Mouse (Mus musculus) CD4-positive, CD25-positive, alpha-beta regulatory T cell, adult 2 months (primary cell): Measurements from ENCODE around the gene Insc.
"Not testable (repeated sequence)": the region's sequence is repeated elsewhere in the genome, so short reads cannot be mapped to it uniquely, and the experiment has no call there.

Source experiments
- DNase-seq: peaks from one replicate; pipeline ENCODE4 v3.0.0-alpha.2; 2012; ENCODE audit warnings: low read depth, low spot score

Insc gene

DNA sequence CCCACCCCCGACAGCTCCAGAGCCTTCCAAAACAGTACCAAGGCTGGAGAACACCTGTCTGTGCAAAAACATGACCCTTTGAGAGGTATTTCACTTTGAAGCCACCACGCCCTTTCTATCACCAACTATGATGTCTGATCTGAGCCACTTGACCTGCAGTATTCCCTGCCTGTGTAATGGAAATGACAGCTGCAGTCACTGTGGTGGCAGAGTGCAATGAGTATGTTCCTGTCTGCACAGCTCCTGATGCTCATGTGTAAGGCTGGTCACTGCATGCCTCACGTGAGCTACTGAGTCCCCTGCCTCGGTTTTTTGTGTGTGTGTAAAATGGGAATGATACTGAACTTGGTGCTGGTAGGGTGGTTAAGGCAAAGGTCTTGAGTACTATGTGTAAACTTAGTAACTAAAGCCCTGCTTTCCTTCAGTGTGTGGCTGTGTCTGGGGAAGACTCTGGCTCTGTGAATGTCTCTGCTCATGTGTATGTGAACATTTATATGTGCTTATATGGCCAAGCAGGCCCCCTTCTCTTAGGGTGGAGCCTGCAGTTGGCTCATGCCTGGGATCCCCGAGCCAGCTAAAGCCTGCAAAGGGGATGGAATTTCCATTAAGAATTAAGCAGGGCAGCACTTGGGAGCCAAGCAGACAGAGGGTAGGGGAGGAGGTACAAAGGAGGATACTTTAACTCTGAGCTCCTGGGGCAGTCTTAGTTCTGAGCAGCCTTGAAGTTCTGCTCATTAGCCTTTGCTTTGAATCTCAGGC, at the start of gene Insc:
Gene Insc, plus strand, starts transcription at position 673 of the 759 bp plus-strand sequence.
- no peak for DNase-seq

DNA sequence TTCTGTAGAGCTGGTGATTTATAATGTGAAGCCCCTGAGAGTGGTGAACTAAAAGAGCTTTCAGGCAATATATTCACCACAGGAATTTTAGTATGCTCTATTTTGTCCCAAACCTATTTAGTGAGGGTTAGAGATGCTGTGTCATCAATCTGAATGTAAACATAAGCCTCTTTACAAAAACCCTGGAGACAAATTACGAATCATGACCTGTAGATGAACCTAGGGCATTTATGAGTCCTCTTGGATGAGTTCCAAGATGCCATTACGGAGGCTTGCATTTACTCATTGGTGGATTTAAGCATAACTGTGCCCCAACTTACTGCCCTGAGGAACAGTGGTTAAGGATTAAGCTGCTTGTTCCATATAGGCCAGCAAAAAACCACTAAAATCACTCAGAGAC, 42.6 kb upstream of the Insc start:
- DNase-seq, result no peak

DNA sequence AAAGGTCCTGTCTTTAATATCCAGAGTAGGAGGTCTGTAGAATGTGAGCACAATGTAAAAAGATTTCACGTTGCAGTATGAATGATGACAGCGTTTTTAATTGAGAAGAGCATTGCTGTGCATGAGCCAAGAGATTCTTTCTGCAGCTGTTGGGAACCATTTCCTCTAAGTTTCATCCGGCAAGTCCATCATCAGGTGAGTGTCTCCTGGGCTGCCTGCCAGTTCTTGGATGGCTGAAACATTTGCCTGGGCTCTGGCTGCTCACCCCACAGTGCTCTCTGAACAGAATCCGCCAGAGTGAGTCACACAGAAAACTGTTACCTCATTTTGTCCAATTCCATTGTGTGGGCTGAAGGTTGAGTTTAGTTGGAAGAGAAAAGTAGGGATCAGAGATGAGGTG, 36.8 kb upstream of the Insc start:
- no peak for DNase-seq

DNA sequence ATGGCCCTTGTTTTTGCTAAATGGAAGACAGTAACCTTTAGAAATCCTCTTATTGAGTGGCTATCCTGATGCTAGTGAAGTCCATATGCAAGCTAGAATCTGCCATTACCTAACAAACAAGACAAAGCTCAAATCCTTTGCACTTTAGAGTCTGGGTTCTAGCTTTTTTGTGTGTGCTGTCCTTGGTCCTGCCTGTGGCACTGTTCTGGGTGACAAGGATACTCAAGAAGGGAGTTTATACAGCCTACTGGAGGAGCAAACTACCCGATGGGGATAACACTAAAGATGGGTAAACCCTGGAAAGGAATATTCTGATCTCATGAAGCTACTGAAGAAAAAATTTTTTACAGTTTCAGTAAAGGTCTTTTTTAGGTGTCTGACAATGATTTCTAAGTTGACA, 36.1 kb upstream of the Insc start:
- DNase-seq, result no peak

DNA sequence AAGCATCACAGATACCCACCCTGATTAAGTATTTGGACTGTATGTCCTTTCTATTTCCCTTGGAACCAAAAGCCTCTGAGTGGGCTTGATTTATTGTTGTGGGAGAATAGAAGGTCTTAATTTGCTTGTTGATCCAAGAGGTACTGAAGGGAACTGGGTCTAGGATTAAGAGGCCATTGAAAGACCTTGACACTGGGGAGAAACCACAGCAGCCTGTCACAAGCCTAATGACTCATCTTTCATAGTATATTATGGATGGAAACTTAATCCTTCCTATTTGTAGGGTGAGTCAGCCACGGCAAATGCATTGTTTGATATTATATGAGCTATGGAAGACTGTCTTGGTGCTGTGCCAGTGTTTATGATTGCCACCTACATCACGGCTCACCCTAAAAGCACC, 33.1 kb upstream of the Insc start:
- DNase-seq, result no peak

DNA sequence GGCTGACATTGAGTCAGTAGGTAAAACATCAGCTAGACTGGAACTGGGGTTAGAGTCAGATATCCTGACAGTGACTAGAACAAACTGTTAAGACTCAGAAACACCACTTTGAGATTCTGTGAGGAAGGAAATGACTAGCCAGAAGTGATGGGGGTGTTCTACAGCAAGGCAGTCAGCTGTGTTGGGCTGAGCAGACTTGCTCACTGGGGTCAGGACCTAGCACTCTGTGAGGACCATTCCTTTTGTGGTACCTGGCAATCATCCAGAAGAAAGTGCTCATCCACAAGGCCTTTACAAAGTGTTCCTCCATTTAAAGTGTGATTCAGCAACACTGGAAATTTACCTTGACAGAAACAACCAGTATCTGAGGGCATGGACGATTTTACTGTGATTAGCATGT, 31.0 kb upstream of the Insc start:
- no peak for DNase-seq

DNA sequence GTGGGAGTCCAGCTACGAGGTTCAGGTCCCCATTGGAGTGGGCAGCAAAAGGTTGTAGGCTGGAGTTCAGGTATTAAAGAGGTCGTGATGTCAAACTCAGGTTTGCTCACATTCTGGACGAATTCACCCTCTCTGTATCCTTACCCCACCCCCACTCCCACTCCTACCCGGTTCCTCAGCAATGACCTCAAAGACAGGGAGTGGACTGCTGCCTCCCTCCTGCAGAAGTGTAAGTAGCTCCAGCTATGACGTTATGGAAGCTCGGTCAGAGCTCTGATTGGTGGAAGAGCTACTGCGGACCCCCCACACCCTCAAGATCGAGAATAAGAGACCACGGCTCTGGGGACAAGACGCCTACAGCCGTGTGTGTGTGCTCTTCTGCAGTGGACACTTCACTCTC, 25.2 kb upstream of the Insc start, which contains the start of gene Calcb:
Gene Calcb, plus strand, starts transcription at position 344 of the 400 bp plus-strand sequence.
- no peak for DNase-seq

DNA sequence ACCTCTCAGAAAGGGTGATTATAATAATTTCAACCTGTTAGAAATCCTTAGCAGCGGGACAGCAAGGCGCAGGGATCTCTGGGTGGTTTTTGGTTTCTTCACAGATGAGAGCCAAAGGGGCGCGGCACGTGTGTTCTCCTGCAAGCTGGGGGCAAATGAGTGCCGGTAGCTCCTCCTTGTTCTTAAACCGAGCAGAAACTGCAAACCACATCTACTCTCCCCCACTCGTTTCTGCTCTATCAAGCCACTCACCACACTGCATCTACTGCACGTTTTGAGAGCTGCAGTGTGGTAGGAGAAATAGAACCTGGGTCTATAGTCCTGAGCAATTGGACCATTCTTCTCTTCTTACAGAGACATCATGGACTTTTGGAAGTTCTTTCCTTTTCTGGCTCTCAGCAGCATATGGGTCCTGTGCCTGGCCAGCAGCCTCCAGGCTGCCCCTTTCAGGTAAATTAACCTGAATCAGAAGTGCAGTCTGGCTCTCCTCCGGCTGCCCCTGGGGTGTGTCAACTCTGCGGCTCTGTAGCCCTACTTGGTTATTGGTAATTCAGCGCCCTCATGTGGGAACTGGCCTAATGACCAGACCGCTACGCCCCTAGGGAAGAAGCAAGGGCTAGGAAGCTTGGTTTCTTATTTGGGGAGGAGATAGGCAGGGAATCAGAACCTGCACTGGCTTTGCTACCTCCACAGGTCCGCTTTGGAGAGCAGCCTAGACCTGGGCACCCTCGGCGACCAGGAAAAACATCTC, 23.9 kb upstream of the Insc start:
- peak; percentile 26 for DNase-seq

DNA sequence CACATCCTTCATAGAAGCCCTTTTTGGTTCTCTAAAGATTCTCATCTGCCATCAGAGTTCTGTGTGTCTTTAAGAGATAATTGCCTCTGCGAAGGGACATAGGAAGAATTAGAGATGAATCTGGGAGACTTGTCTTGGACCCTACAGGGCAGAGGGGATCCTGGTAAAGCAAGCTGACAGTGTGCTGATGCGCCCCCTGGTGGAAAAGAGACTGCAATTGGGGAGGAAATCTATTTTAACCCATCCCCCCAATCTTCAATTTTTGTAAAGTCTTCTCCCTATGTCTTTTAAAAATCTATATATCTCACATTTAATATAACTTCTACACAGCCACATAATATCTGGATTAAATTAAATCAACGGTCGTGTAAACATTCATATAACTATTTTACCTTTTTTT, 13.8 kb upstream of the Insc start:
- DNase-seq, result peak; percentile 23

DNA sequence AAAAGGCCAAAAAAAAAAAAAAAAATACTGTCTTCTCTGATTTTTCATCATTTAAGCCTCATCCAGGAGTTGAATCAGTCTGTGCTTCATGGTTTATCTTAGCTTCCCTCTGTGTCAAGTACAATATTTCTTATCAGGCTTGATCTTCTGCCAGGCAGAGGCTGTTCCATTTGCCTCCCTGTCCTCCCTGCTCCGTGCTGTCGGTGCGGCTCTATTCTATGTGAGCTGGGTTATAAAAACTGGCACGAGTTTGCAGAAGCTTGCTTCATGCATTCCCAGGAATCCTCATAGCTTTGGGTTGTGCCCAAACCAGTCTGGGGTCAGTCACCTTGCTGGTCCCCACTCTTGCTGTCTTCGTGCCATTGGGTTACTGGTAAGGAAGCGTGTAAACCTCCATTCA, 12.3 kb upstream of the Insc start:
- DNase-seq, result no peak

DNA sequence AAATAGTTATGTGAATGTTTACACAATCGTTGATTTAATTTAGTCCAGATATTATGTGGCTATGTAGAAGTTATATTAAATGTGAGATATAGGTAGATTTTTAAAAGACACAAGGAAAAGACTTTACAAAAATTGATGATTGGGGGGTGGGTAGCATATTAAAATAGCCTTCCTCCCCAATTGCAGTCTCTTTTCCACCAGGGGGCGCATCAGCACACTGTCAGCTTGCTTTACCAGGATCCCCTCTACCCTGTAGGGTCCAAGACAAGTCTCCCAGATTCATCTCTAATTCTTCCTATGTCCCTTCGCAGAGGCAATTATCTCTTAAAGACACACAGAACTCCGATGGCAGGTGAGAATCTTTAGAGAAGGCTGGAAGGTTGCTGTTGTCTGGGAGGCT, 11.8 kb upstream of the Insc start:
- DNase-seq, result not testable (repeated sequence)

DNA sequence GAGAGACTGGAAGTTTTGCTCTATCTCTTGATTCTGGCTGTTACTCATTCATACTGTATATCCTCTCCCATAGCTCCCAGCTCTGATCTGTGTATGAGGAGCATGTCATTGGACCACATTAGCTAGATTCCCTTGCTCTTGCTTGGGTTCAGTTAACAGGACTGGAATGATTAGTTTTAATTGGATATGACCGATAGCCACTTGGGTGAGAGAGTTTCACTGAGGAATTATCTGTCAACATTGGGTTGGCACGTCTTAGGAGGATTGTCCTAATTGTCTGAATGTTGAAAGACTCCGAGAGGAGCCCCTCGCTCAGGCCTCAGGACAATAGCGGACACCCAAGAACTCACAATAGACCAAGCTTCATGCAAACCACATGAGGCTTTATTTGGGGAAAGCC, 7.2 kb upstream of the Insc start:
- no peak for DNase-seq

DNA sequence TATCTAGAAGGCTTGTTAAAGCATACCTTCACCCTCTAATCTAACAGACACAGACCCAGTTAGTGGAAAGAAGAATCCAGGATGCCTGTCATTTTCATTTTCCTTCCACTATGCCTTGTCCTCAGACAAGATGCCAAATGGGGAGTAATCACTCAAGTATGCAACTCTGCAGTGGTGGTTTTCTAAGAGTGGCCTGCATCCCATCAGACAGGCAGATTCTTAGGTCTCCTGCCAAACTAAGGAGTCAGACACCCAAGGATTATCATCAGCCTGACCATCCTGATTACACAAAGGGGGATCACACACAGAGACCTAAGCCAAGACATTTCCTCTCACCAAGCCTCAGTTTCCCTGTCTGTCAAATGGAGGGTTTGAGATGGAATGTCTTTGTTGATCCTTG, 5.3 kb upstream of the Insc start:
- DNase-seq, result no peak

DNA sequence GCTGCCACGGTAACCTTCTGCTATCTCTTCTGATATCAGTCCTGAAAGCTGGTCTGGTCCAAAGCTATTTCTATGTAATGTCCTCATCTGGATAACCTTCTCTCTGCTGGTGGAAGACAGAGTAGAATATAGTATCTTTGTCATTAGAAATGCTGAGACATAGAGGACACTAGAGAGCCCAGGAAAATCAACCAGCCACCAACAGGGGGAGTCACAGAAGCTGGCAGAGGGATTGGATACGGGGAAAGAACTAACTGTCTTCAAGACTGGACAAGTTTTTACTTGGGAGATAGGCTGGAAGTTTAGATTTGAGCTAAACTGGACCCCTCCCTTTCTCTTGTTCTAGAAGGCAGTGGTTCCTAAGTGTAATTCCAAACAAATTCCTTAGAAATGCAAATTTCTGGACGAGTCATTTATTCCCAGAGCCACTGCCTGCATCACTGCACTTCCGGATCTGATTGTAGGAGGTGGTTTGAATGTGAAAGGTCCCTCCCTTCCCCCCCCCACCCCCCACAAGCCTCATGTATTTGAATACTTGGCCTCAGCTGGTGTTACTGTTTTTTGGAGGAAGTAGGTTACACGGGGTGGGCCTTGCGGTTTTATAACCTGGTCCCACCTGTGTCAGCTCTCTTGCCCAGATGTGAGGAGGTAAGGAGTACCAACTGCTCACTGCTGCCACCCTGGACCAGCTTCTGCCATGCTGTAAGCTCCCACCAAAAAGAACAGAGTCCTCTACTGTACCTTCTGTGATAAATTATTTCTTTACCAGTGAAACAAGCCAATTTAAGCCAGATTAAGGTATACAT, 2.9 kb upstream of the Insc start:
- DNase-seq, result no peak

DNA sequence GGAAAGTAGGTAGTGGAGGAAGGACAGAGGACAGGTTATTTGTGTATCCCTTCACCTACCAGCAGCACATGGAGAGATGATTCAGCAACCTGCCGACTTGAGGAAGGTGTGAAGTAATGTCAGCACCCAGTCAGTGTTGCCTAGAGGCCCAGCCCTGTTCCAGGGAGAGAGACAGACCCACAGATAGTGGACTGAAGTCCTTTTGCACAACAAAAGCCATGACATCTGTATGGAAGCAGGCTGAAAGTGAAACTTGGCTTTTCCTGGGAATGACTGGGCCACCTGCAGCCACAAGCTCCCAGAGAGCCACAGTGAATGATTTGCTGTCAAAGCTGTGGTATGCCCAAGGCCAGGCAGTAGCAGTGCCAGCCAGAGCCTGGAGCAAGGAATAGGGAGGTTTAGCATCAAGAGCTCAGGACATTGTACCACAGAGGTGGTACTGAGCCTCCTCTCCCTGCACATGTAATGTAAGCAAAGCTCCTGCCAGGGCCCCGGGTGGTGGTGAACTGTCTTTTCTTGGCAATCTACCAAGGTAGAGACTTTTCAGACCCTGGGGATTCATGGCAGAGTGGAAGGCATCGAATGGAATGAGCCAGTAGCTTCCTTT, 1.2 kb downstream of the Insc start:
- DNase-seq, result no peak

DNA sequence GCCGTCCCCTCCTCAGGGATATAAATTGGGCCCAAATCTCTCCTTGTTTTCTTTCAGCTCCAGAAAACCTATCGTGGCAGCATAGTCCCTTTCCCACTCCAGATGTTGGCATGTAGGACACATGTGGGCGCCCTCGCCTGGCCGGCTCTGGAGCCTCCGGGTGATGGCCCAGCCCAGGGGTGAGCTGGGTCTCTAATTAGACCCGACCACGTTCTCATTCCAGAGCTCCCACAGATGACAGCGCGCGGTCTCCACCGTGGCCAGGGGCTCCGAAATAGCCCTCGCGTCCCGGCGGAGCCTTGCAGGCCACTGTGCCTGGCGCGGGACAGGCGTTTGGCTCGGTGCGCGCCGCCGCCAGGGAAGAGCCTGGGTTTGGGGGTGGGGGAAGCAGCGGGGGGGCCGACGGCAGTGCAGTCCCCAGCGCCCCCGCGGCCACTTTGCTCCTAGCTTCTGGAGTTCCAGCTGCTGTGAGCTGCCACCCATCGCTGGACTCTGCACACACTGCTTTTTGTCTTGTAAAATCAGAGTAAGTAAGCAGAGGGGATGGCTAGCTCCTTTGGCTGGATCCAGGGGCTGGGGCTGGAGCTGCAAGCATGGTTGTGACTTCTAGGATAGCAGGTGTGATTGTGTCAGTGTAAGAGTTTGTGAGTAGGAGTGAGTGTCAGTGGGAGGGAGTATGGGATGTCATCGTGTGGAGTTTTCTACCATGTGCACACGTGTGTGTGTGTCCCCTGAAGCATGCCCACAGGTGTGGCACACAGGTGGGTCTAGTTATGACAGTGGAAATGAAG, 2.2 kb downstream of the Insc start:
- DNase-seq, result no peak

DNA sequence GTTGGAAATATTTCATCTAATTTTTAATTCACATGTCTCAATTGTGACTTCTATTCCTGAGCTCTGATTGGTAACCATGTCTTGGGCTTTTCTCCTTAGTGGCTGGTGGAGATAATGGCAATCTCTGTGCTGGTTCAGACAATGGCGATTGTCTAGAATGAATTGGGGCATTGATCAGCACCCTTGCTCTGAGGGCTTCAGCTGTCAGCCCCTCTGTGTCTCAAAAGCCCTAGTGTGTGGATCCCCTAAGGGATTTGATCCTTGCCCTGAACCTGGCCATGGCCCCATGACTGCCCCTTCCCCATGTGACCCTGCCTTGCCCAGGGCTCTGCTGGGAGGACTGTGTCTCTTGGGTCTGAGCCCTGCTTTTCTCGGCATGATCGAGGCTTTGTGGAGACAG, 4.1 kb downstream of the Insc start:
- no peak for DNase-seq

DNA sequence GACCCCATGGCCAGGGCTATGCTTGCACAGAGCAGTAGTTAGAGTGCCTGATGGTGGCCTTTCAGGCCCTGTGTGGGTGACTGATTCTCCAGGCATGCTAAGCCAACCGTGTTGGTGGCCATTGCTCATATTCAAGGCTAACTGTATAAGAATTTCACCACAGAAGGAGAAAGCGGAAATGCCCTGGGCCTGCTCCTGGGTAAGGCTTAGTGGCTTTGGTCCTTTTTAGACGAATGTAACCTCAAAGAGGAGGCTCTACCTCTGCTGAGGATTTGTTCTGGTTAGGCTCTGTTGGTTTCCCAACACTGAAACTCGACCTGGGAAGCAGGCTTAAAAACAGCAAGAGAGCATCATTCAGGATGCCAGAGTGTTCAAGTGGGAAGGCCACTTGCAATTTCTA, 4.7 kb downstream of the Insc start:
- no peak for DNase-seq

DNA sequence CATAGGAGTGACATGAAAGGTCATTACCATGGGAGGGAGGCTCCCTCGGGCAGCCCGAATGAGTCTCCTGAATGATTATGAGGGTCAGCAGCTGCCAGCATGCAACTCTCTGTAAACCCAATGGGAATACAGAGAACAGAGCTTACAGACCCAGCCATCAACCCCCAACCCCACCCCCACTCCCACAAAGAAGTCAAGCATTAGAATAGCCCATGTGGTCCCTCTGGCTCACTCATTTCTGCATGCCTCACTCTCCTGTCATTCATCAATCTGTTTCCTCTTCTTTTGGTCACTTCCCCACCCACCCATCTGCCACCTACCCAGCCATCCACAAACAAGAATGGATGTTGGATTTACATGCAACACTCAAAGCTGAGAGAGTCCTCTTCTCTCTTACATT, 10.0 kb downstream of the Insc start:
- DNase-seq, result no peak

DNA sequence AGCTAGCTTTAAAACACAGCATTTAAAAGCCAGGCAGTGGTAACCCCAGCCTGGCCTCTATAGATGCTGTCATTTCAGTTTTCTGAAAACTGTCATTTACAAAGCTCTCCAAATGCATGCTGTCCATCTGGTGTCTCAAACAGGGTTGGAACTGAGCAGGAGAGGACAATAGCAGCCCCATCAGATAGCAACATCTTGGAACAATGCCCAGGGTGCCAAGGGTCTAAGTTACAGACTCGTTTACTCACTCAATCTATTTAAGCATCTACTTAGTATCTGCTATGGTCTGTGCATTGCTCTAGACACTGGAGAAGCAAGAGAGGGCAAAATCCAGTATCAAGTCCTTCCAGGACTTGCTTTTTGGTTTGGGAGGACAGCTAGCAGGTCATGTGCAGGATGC, 10.7 kb downstream of the Insc start:
- no peak for DNase-seq

DNA sequence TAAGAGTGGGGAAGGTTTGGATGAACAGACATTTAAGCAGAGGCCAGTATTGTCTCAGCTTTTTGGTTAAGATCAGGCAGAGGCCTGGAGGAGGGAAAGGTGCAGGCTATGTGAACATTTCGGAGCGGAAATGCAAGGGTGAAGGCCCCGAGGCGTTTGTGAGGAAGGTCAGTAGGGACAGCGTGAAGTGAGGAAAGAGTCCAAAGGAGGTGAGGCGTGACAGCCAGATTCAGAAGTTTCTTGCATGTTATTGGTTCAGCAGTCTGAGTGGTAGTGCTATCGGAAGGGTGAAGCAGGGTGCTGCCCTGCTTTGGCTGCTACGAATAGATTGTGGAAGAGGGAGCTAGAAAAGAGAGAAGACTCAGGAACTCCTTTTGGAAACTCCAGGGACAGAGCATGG, 11.1 kb downstream of the Insc start:
- DNase-seq, result no peak
